ENCODE assay signal across 23 mouse cellular contexts in genomic region chr5:36679918-36680598, GRCm38 (mm10). TPM values are rescaled to one million over a fixed set of nuclear protein-coding genes. Genes with fewer than 3 reads are reported as not detected.
A peak's percentile ranks its signal among the peaks of the same experiment; 100 is the strongest.
DNase-seq lines count a peak whose midpoint lies in the region; ATAC-seq and TF ChIP-seq lines count a peak whose summit lies in the region.
"Had no signal": no experiment of that assay in that cellular context is flagged by ENCODE, and none has a peak within 500 bp of the region (broad histone marks: within the 10 kb centered on the region; RNA-seq: fewer than 3 reads in every experiment).

No protein-coding gene starts in this region.

- WGBS in hindbrain, embryonic 11.5 days: 80% methylated on average over 4 of the region's 4 CpGs

- no peaks in the 10 kb centered on the region for H3K36me3 ChIP-seq in hindbrain, embryonic 11.5 days (ENCODE audit: control insufficient read depth, insufficient read depth, low read length)
- H3K36me3 ChIP-seq: embryonic facial prominence, embryonic 15.5 days; heart, embryonic 15.5 days; liver, embryonic 12.5 days; midbrain, embryonic 15.5 days had no signal

- H3K9me3 ChIP-seq in hindbrain, embryonic 11.5 days (ENCODE audit: control insufficient read depth, low read length): no peaks in the 10 kb centered on the region
- H3K9me3 ChIP-seq: embryonic facial prominence, embryonic 15.5 days; G1E; heart, embryonic 15.5 days; liver, embryonic 12.5 days; midbrain, embryonic 15.5 days had no signal

- no peak for TF ChIP-seq CTCF in layer of hippocampus, adult 2 months (conservative IDR thresholded peaks at IDR 0.05)

- 0 out of 2 replicates have a peak overlapping the region, but pooled peaks have one; percentile 9 for H3K27ac ChIP-seq in layer of hippocampus, adult 2 months
- no peak overlapping the region for H3K27ac ChIP-seq in hindbrain, embryonic 11.5 days (ENCODE audit: low read depth, low read length)
- H3K27ac ChIP-seq: embryonic facial prominence, embryonic 15.5 days; heart, embryonic 15.5 days; liver, embryonic 12.5 days; midbrain, embryonic 15.5 days had no signal

- ATAC-seq in hindbrain, embryonic 11.5 days (ENCODE audit: low FRiP score): no peak
- ATAC-seq: forebrain, postnatal 0 days; hindbrain, embryonic 16.5 days; liver, embryonic 12.5 days; midbrain, embryonic 15.5 days had no signal

- H3K9ac ChIP-seq in hindbrain, embryonic 11.5 days (ENCODE audit: low read depth, low read length): no peak overlapping the region
- H3K9ac ChIP-seq: embryonic facial prominence, embryonic 15.5 days; forebrain, postnatal 0 days; heart, embryonic 15.5 days; liver, embryonic 12.5 days; midbrain, embryonic 15.5 days had no signal

- H3K27me3 ChIP-seq in hindbrain, embryonic 11.5 days (ENCODE audit: control insufficient read depth, insufficient read depth, low read length): no peaks in the 10 kb centered on the region
- H3K27me3 ChIP-seq: embryonic facial prominence, embryonic 15.5 days; heart, embryonic 15.5 days; liver, embryonic 12.5 days; midbrain, embryonic 15.5 days had no signal

- no peaks in the 10 kb centered on the region for H3K4me1 ChIP-seq in hindbrain, embryonic 11.5 days (replicated peaks; ENCODE audit: control insufficient read depth, insufficient read depth, low read length)
- H3K4me1 ChIP-seq: embryonic facial prominence, embryonic 15.5 days had no signal

- no peak overlapping the region for H3K4me2 ChIP-seq in hindbrain, embryonic 11.5 days (replicated peaks; ENCODE audit: low read depth, low read length)
- H3K4me2 ChIP-seq: embryonic facial prominence, embryonic 15.5 days; heart, embryonic 15.5 days; liver, embryonic 12.5 days; midbrain, embryonic 15.5 days had no signal

- no peak overlapping the region for H3K4me3 ChIP-seq in layer of hippocampus, adult 2 months
- H3K4me3 ChIP-seq in hindbrain, embryonic 11.5 days (ENCODE audit: low read depth, low read length): no peak overlapping the region
- H3K4me3 ChIP-seq: embryonic facial prominence, embryonic 15.5 days; heart, embryonic 15.5 days; liver, embryonic 12.5 days; midbrain, embryonic 15.5 days had no signal

- DNase-seq in layer of hippocampus, adult 2 months (ENCODE audit: low spot score in 2 of 2): no peak
- no peak for DNase-seq in layer of hippocampus, adult 11-12 months (ENCODE audit: low spot score)
- DNase-seq in retina, adult 2 months (ENCODE audit: low read depth, low spot score): peak; percentile 13
- DNase-seq in retina, embryonic 14.5 days (ENCODE audit: low spot score): no peak
- peak; percentile 44 for DNase-seq in adipocyte (ENCODE audit: low spot score)
- no peak for DNase-seq in spleen, adult 12 weeks (ENCODE audit: low spot score)
- DNase-seq in hindbrain, embryonic 11.5 days (ENCODE audit: low spot score): no peak
- DNase-seq: adrenal gland, postnatal 25 days; cerebellum, adult 18-20 months; cerebellum, postnatal 25 days; forebrain, postnatal 0 days; heart, postnatal 4 days; kidney, adult 18-20 months; kidney, postnatal 14 days; left cerebral cortex, postnatal 4 days; retina, postnatal 1 day; right cerebral cortex, postnatal 4 days had no signal

RNA-seq across cellular contexts. Expression of gene D5Ertd579e, which starts 15.8 kb away (rescaled TPM):
- 100 to 1,000 TPM; 100 to 103 TPM for total RNA-seq in layer of hippocampus, adult 2 months (2021)
- 34.4 and 35.4 TPM in 2 replicates for polyA plus RNA-seq in hindbrain, embryonic 11.5 days (2014; fragmentation: Nextera tagmentation; extraction: Ambion mirVana)

Comparison
In these comparisons a context has a peak if more than half of its experiments do, and no peak if none do; other contexts are left out.
1. DNase-seq: peak in retina, adult 2 months (single experiment) and adipocyte (single experiment); none in layer of hippocampus, adult 2 months (0 of 2), layer of hippocampus, adult 11-12 months (single experiment), retina, embryonic 14.5 days (single experiment), spleen, adult 12 weeks (single experiment) and hindbrain, embryonic 11.5 days (single experiment).